Mouse (Mus musculus) liver, embryonic 14.5 days (tissue): ENCODE data around the gene Stum.

Experiments
- CTCF ChIP-seq: IDR thresholded peaks from 2 replicates; pipeline ENCODE4 v1.5.1; 2016; ENCODE audit warnings: antibody characterized with exemption, low read depth, control low read depth
- EP300 ChIP-seq: IDR thresholded peaks from 2 replicates; pipeline ENCODE4 v1.6.1; 2016; ENCODE audit warnings: antibody characterized with exemption, low read depth

GRCm38 (mm10) chr1:180393873-180394272 is 89.4 kb downstream of the Stum start:
- TF ChIP-seq CTCF (no peak), EP300 (no peak)
